Mouse (Mus musculus): Measurements from ENCODE around the gene Gm9964. TPM values are rescaled to one million over a fixed set of nuclear protein-coding genes. Genes with fewer than 3 reads are reported as not detected.

Gene Gm9964
- polyA plus RNA-seq, 1 experiment from 2014 or later, result not detected

DNA sequence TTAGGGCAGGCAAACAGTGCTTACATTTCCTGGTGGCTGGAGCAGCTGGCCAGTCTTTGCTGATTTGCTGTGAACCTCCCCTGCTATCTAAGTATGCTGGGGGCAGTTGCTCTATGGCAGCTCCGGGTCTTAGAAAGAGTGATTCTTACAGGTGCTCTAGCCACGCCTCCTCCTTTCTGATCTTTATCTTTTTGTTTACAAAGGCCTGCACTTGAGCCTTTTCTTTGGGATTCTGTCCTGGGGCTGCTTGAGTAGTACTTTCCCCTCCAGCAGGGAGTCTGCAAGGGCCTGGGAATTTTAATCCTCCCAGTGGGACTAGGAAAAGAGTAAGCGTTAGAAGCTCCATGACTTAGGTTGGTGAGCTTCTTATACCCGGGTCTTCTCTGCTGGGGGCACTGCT, 30.4 kb upstream of the Gm9964 start:
- H3K27ac ChIP-seq (replicated peaks; ENCODE audit: low read depth, low read length), result no peak overlapping the region
- no peak overlapping the region for H3K4me3 ChIP-seq (ENCODE audit: low read depth, low read length)
- H3K36me3 ChIP-seq (ENCODE audit: control insufficient read depth, insufficient read depth, low read length), result no peaks in the 10 kb centered on the region
- H3K4me1 ChIP-seq (ENCODE audit: control insufficient read depth, insufficient read depth, low read length), result peaks cover 9% of the 10 kb centered on the region; the same call in 1 of the 2 replicates
- no peak for DNase-seq (ENCODE audit: low spot score)
- H3K9ac ChIP-seq (ENCODE audit: low read depth, low read length), result no peak overlapping the region
- no peaks in the 10 kb centered on the region for H3K9me3 ChIP-seq (ENCODE audit: control insufficient read depth, low read length)
- WGBS, result 25% methylated on average over 4 of the region's 4 CpGs
- no peak overlapping the region for H3K4me2 ChIP-seq (ENCODE audit: low read depth, low read length)
- H3K27me3 ChIP-seq (replicated peaks; ENCODE audit: control insufficient read depth, insufficient read depth, low read length), result no peaks in the 10 kb centered on the region
- ATAC-seq (ENCODE audit: low read depth), result no peak

DNA sequence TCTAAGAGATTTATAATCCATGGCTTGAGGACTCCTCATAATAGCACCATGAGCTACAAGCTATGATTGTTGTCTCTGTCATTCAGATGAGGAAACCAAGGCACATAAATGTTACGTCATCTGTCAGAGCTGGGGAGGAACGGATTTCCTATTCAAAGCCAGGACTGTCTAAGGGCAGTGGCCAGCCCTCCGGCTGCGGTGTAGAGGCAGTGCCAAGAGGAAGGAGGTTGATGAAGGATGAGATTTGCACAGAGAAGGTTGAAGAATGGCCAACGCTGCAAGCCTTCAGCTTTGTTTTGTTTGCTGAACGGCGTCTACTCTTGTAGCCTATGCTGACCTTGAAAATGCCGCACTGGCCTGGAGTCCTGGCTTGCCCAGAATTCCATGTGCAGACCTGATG, 29.0 kb upstream of the Gm9964 start:
- Histone ChIP-seq H3K4me1 (ENCODE audit: control insufficient read depth, insufficient read depth, low read length) (peaks cover 9% of the 10 kb centered on the region; the same call in 1 of the 2 replicates), H3K27me3 (replicated peaks; ENCODE audit: control insufficient read depth, insufficient read depth, low read length) (no peaks in the 10 kb centered on the region), H3K4me3 (ENCODE audit: low read depth, low read length) (no peak overlapping the region), H3K36me3 (ENCODE audit: control insufficient read depth, insufficient read depth, low read length) (no peaks in the 10 kb centered on the region), H3K27ac (replicated peaks; ENCODE audit: low read depth, low read length) (no peak overlapping the region), H3K9ac (ENCODE audit: low read depth, low read length) (no peak overlapping the region), H3K9me3 (ENCODE audit: control insufficient read depth, low read length) (no peaks in the 10 kb centered on the region), H3K4me2 (ENCODE audit: low read depth, low read length) (no peak overlapping the region)
- no peak for ATAC-seq (ENCODE audit: low read depth)
- WGBS, result 89% methylated on average over 8 of the region's 8 CpGs
- DNase-seq (ENCODE audit: low spot score), result no peak

DNA sequence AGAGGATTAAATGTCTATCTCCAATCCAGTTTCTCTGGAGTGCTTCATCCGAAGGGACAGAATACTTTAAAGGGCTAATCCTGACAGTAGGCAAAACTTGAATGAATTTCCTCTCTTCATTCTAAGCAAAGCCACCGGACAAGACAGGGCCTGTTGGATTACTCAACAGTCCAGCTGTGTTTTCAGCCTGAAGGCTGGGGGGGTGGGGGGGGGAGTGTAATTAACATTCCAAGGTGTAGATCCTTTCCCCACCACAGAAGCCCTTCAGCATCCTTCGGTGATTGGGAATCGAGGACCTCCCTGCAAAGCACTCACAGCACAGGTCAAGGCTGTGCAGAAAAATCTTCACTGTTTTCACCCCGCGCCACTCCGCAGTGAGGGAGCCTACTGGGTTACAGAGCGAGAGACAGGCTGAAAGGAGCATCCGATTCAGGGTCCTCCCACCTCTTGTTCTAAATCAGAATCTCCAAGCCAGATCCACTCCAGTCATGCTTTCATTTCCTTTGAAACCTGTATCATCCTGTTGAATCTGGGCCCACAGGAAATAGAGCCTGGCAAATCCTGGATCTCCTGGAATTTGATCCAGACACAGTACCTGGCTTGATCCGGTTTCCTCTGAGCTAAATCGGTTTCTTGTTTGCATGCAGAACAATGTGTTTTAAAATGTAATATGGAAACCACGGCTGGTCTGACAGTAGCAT, 27.4 kb upstream of the Gm9964 start:
- Histone ChIP-seq H3K9ac (ENCODE audit: low read depth, low read length) (no peak overlapping the region), H3K4me1 (ENCODE audit: control insufficient read depth, insufficient read depth, low read length) (peaks cover 9% of the 10 kb centered on the region; the same call in 1 of the 2 replicates), H3K27me3 (replicated peaks; ENCODE audit: control insufficient read depth, insufficient read depth, low read length) (no peaks in the 10 kb centered on the region), H3K36me3 (ENCODE audit: control insufficient read depth, insufficient read depth, low read length) (no peaks in the 10 kb centered on the region), H3K9me3 (ENCODE audit: control insufficient read depth, low read length) (no peaks in the 10 kb centered on the region), H3K4me2 (ENCODE audit: low read depth, low read length) (peak overlapping the region; percentile 10; the same call in 1 of the 2 replicates), H3K27ac (replicated peaks; ENCODE audit: low read depth, low read length) (peak overlapping the region; percentile 36), H3K4me3 (ENCODE audit: low read depth, low read length) (no peak overlapping the region)
- WGBS, result 22% methylated on average over 12 of the region's 12 CpGs
- DNase-seq (ENCODE audit: low spot score) (peak; percentile 65), ATAC-seq (ENCODE audit: low read depth) (peak; percentile 53; the same call in 1 of the 2 replicates)

- peaks cover 9% of the 10 kb centered on the region; the same call in 1 of the 2 replicates for H3K4me1 ChIP-seq (ENCODE audit: control insufficient read depth, insufficient read depth, low read length)
- no peak overlapping the region for H3K27ac ChIP-seq (replicated peaks; ENCODE audit: low read depth, low read length)
- ATAC-seq (ENCODE audit: low read depth) (no peak), DNase-seq (ENCODE audit: low spot score) (no peak)
- H3K9me3 ChIP-seq (ENCODE audit: control insufficient read depth, low read length), result no peaks in the 10 kb centered on the region
- no peaks in the 10 kb centered on the region for H3K36me3 ChIP-seq (ENCODE audit: control insufficient read depth, insufficient read depth, low read length)
- WGBS, result 78% methylated on average over 7 of the region's 7 CpGs
- no peak overlapping the region for H3K4me3 ChIP-seq (ENCODE audit: low read depth, low read length)
- no peak overlapping the region for H3K4me2 ChIP-seq (ENCODE audit: low read depth, low read length)
- no peaks in the 10 kb centered on the region for H3K27me3 ChIP-seq (replicated peaks; ENCODE audit: control insufficient read depth, insufficient read depth, low read length)
- no peak overlapping the region for H3K9ac ChIP-seq (ENCODE audit: low read depth, low read length)
Measured at GRCm38 (mm10) chr11:79319807-79320206, 23.1 kb upstream of the Gm9964 start.

DNA sequence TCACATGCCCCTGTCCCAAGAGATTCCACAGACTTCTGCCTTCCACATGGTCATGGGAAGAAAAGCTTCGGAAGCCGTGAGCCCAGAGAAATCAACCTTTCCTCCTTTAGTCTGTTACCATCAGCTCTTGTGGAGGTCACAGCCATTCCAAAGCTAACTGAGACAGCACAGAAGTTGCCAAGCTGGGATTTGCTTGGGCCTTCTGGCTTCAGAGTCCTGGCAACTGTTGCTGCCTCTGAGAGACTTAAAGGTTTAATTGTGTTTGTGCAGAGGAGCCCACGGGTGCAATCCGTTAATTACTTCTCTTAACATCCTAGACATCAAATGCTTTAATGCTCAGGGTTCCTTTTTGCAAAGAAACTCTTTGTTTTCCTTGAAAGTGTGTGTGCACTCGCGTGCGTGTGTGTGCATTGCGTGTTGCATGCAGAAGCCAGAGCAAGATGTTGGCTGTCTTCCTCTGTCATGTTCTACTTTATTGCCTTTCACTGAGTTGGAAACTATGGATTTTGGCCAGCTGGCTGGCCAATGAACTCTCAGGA, 20.2 kb upstream of the Gm9964 start:
- WGBS, result 75% methylated on average over 8 of the region's 8 CpGs
- H3K36me3 ChIP-seq (ENCODE audit: control insufficient read depth, insufficient read depth, low read length), result no peaks in the 10 kb centered on the region
- no peak overlapping the region for H3K27ac ChIP-seq (replicated peaks; ENCODE audit: low read depth, low read length)
- no peaks in the 10 kb centered on the region for H3K9me3 ChIP-seq (ENCODE audit: control insufficient read depth, low read length)
- no peak for ATAC-seq (ENCODE audit: low read depth)
- DNase-seq (ENCODE audit: low spot score), result no peak
- no peak overlapping the region for H3K4me2 ChIP-seq (ENCODE audit: low read depth, low read length)
- no peaks in the 10 kb centered on the region for H3K27me3 ChIP-seq (replicated peaks; ENCODE audit: control insufficient read depth, insufficient read depth, low read length)
- no peak overlapping the region for H3K9ac ChIP-seq (ENCODE audit: low read depth, low read length)
- H3K4me3 ChIP-seq (ENCODE audit: low read depth, low read length), result no peak overlapping the region
- no peaks in the 10 kb centered on the region for H3K4me1 ChIP-seq (ENCODE audit: control insufficient read depth, insufficient read depth, low read length)

DNA sequence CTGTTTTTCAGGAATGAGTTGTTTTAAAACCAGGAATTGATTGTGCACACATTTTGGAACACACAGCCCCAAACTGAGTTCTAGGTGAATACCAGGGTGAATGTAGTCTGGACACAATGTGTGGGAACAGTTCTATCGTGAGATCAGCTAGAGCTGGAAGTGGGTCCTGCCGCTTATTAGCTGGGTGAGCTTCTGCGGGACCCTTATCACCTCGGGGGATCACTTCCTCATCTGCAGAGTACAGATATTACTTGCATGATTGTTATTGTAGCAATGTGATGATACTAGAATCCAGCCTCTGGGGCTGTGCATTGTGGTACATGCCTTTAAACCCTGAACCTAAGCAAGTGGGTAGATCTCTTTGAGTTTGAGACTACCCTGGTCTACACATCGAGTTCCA, 13.8 kb upstream of the Gm9964 start:
- no peaks in the 10 kb centered on the region for H3K36me3 ChIP-seq (ENCODE audit: control insufficient read depth, insufficient read depth, low read length)
- 82% methylated on average over 5 of the region's 5 CpGs for WGBS
- H3K9me3 ChIP-seq (ENCODE audit: control insufficient read depth, low read length), result no peaks in the 10 kb centered on the region
- DNase-seq (ENCODE audit: low spot score) (no peak), ATAC-seq (ENCODE audit: low read depth) (no peak)
- no peak overlapping the region for H3K9ac ChIP-seq (ENCODE audit: low read depth, low read length)
- H3K4me3 ChIP-seq (ENCODE audit: low read depth, low read length), result no peak overlapping the region
- no peak overlapping the region for H3K27ac ChIP-seq (replicated peaks; ENCODE audit: low read depth, low read length)
- H3K27me3 ChIP-seq (replicated peaks; ENCODE audit: control insufficient read depth, insufficient read depth, low read length), result no peaks in the 10 kb centered on the region
- peaks cover 20% of the 10 kb centered on the region for H3K4me1 ChIP-seq (ENCODE audit: control insufficient read depth, insufficient read depth, low read length)
- no peak overlapping the region for H3K4me2 ChIP-seq (ENCODE audit: low read depth, low read length)

DNA sequence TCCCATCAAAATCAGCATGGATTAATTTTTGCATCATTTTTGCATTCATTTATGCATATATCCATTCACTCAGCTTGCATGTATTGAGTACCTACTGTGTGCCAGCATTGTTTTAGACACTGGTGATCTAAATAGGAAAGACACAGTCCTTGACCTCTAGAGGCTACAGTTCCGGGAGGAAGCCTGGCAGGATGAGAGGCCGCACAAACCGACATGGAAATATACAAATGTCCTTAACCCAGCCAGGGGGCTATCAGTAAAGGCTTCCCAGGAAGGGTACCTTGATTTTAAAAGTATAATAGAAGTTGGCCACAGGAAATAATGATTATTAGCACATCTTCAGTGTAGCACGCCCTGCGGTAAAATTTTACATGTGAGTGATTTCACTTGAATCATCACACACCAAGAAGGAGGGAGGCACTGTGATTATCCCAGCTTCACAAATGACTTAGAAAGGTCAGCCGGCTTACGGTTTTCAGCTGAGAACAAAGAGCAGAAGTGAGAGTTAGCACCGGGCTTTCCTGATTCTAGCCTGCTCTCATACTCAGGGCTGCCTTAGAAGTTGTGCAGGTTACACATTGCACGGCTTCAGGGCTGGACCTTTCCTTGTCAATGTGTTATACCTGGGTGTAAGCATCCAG, 11.0 kb upstream of the Gm9964 start:
- Histone ChIP-seq H3K4me2 (ENCODE audit: low read depth, low read length) (peak overlapping the region; percentile 28), H3K4me1 (ENCODE audit: control insufficient read depth, insufficient read depth, low read length) (peaks cover 20% of the 10 kb centered on the region), H3K27me3 (replicated peaks; ENCODE audit: control insufficient read depth, insufficient read depth, low read length) (no peaks in the 10 kb centered on the region), H3K27ac (replicated peaks; ENCODE audit: low read depth, low read length) (peak overlapping the region; percentile 86), H3K9me3 (ENCODE audit: control insufficient read depth, low read length) (no peaks in the 10 kb centered on the region), H3K36me3 (ENCODE audit: control insufficient read depth, insufficient read depth, low read length) (no peaks in the 10 kb centered on the region), H3K4me3 (ENCODE audit: low read depth, low read length) (no peak overlapping the region), H3K9ac (ENCODE audit: low read depth, low read length) (0 out of 2 replicates have a peak overlapping the region, but pooled peaks have one; percentile 46)
- ATAC-seq (ENCODE audit: low read depth), result no peak
- no peak for DNase-seq (ENCODE audit: low spot score)
- WGBS, result 46% methylated on average over 9 of the region's 9 CpGs

DNA sequence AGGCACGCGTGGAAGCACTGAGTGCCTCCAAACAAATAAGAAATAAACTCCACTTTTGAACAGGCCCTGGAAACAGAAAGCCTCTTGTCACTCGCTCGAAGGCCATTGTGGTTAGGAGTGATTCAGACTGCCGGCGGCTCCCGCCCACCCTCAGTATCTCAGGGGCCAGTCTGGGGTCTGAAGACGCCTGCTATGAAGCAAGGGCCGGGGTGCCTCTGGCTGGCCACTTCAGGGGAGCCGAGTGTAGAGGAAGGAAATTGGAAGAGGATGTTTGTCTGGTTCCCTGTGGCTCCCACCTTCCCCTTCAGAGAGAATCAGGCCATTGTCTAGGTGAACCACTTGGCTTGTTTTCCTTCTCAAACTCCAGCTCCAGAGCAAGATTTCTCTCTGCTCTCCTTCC, 10.3 kb upstream of the Gm9964 start:
- H3K9ac ChIP-seq (ENCODE audit: low read depth, low read length), result peak overlapping the region; percentile 46
- peak overlapping the region; percentile 86 for H3K27ac ChIP-seq (replicated peaks; ENCODE audit: low read depth, low read length)
- no peaks in the 10 kb centered on the region for H3K9me3 ChIP-seq (ENCODE audit: control insufficient read depth, low read length)
- H3K27me3 ChIP-seq (replicated peaks; ENCODE audit: control insufficient read depth, insufficient read depth, low read length), result no peaks in the 10 kb centered on the region
- WGBS, result 6% methylated on average over 10 of the region's 10 CpGs
- peaks cover 20% of the 10 kb centered on the region for H3K4me1 ChIP-seq (ENCODE audit: control insufficient read depth, insufficient read depth, low read length)
- peak overlapping the region; percentile 28 for H3K4me2 ChIP-seq (ENCODE audit: low read depth, low read length)
- no peak overlapping the region for H3K4me3 ChIP-seq (ENCODE audit: low read depth, low read length)
- ATAC-seq (ENCODE audit: low read depth), result peak; percentile 61; the same call in 1 of the 2 replicates
- peak; percentile 68 for DNase-seq (ENCODE audit: low spot score)
- no peaks in the 10 kb centered on the region for H3K36me3 ChIP-seq (ENCODE audit: control insufficient read depth, insufficient read depth, low read length)

All from embryonic facial prominence, embryonic 14.5 days (tissue).